Mouse (Mus musculus) layer of hippocampus, postnatal 14 days (tissue): ENCODE data around the gene Dclk2. TPM values are rescaled to one million over a fixed set of nuclear protein-coding genes. Genes with fewer than 3 reads are reported as not detected.

Experiments
- DNase-seq, 2 experiments: peaks; one replicate each; pipeline ENCODE4 v3.0.0; 2021 to 2022; ENCODE audit warnings: low spot score in 2 of 2, mixed read lengths in 1 of 2
- total RNA-seq, 2 experiments: library from RNA; stranded (reverse); gene quantifications; 2 replicates each; pipeline ENCODE4 v1.2.3; 2021

The Dclk2 gene
- total RNA-seq, 2 experiments from 2014 or later, result 129 to 130 TPM

DNA sequence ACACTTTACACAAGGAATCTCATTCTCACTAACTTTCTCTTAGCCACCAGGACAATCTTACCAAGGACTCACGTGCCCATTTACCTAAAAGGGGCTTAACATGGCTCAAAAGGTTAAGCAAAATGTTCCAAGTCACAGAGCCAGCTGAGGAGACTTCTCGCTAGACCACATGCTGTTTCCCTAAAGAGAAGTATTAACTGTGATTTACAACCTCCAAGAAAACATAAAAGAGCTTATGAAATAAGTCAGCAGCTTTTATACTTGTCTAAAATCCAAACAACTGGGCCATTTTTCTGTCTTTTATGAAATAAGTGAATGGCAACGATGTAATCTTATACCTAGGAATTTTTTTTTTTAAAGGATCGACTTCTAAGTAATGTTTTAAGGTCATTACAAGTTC lies 74.6 kb downstream of the Dclk2 start:
- no peak for DNase-seq

DNA sequence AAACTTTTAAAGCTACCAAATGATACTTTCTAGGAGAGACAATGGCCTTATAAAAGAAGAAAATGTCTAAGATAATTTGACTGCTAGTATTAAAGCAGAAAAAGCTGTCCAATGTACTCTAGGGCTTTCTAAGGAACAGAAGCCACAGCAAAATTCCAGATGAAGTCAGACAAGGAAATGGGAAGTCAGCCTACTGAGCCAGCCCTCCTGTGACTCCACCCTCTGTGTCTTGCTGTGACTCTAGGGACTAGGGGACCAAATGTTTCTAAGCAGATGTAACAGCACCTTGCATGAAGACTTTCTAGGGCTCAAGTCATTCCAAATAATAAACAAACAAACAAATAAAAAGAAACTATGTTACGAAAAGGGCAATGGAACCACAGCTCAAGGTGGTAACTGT lies 75.1 kb downstream of the Dclk2 start:
- DNase-seq, result no peak

DNA sequence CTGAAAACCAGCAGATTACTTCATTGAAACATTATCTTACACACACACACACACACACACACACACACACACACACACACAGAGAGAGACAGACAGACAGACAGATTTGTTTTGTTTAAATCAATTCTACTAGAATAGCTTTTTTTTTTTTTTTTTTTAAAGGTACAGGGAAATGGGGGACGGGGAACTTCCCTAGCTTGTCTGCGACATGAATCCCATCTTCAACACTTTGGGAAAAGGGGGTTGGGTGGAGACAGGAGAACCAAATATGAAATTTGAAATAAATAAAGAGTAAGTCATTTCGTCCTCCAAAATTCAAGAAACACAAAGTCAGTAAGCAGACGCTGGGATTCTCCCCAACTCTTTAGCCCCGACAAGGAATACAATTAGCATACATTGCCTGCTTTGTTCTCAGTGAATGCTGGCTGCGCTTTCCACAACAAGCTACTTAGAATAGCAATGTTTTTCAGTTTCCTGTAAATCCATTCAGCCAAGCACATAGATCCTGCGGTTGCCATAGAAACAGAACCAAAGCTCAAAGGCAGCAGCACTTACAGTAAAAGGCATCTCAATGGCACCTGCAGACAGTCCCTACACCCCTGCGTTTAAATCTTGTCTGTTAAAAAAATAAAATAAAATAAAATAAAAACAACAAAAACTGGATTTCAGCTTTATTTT lies 75.7 kb downstream of the Dclk2 start:
- DNase-seq, result peak in 1 of 2 experiments; percentile 70

DNA sequence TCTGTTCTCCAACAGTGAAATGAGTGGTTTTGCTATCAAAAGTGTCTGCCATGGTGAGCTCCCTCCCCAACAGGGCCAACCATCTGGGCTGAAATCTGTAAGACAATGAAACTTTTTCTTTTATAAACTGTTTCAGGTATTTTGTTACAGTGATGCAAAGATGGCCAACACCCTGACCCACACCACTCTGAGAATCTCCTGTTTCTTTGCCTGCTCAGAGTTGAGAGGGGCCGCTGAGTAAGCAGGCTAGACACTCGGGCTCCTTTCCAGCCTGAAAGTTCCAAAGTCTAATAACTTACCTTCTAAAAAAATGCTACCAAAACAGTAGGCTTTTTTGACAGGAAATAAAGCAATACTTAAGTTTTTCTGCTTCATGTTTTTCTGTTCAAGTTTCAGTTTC lies 78.2 kb downstream of the Dclk2 start:
- no peak for DNase-seq

DNA sequence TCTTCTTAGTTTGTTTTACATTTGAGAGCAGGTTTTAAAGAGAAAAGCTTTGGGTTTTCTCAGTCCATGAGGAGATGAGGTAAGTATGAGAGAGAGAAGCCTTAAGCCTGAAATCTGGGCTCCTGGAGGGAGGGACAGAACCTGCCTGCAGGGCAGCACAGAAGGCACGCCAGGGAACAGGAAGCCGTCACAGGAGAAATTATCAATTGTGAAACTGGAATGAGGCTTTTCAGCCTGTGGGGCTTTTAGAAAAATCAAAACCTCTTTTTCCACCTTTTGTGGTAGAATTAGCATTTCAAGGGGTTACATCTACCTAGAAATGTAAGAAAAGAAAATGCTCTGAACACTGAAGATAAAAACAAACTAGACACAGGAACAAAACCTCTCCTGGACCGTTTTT lies 81.0 kb downstream of the Dclk2 start:
- no peak for DNase-seq

DNA sequence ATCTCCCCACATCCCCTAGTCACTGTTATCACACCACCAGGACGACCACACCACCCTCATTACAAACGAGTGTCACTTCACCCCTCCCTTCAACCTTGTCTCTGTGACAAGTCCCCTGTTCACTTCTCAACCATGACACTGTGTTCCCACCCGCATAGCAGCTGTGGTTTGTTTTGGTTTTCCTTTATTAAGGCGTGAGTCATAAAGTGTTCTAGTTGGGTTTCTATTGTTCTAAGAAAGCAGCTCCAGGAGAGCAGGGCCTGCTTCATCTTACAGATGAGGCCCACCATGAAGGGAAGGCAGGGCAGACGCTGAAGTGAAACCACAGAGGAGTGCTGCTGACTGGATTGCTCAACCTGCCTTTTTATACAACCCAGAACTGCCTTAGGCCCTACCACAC lies 83.3 kb downstream of the Dclk2 start:
- no peak for DNase-seq

DNA sequence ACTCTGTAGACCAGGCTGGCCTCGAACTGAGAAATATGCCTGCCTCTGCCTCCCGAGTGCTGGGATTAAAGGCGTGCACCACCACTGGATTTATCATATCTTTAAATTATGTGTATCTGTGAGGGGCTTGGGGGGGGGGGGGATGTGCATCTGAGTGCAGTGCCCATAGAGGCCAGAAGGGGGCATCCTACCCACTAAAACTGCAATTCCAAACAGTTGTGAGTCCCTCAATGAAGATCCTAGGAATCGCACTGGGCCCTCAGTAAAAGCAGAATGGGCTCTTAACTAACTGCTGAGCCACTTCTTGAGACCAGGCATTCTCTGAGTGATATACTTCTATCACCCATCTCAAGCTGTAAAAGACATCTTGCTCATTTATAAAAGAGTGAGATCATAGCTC lies 85.5 kb downstream of the Dclk2 start:
- DNase-seq, result no peak

DNA sequence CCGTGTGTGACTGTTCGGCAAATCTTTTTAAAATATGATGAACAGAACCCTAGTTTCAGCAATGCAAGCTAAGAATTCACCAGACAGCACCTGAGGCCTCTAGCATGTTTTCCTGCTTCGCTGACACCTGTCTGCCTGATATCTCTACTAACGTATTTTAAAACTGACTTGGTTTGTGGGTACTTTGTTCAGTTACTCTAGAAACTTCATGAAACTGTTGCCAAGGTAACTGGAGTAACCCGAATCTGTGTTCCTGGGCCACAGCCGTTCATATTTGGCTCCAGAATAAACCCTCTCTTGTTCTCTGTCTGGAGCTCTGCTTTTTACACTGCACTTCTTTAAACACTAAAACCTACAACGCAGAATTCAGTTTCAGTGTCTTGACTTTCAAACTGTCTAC lies 86.3 kb downstream of the Dclk2 start:
- peak in 1 of 2 experiments; percentile 51 for DNase-seq

DNA sequence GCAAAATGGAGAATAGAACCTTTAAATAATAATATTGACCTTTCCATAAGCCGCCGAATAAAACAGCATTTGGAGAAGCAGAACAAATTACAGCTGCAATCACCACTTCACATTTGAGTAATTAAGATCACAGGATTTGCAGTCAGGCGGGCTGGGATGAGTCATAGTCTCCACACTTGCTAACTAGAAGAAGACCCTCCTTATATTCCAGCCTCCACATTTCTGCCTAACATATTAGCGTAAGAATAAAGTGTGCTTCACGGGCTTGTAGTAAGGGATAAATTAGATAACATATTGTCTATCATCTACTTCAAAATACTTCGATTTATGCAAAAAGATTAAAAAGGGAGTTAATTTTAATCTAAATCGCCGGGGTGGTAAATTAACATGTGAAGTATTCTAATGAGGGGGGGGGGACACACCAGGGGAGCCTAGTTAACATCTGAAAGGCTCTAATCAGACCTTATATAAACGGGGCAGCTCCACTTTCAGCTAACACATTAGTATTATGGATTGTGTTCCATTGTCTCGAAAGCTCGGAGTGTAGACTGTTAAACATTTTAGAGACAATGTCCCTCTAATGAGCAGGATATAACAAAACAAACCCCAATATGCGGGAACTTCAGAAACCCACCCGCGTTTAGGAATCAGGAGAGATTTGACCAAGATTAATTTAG lies 87.9 kb downstream of the Dclk2 start:
- peak in 1 of 2 experiments; percentile 52 for DNase-seq

DNA sequence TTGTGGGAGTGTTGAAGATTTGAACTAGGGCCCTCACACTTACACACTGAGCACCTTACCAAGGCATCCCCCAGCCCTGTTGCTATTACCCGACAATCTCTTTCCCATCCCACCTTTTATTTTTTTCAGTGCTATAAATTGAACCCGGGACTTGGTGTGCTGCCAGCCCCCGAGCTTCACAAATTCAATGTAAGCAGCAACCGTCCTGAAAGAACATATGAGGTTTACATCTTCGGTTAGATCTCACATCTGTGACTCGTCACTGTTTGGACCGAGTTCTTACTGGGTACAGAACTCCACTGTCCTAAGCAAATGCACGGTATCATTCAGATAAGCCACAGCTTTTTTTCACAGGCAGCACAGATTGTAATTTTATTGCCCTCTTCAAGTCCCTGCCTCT lies 88.5 kb downstream of the Dclk2 start:
- peak in 1 of 2 experiments; percentile 46 for DNase-seq

DNA sequence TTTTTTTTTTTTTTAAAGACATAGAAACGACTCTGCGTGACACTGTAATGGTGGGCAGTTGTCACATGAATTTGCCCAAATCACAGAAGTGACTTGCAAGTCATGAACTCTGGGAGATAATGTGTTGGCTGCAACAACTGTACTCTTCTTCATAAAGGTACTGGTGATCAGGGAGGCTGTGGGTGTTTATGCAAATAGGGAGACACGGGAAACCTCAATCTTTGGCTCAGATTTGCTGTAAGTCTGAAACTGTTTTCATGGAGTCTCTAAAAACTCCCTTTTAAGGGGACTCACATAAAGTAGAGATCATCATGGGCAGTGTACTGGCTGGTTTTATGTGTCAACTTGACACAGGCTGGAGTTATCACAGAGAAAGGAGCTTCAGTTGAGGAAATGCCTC lies 93.1 kb downstream of the Dclk2 start:
- DNase-seq, result no peak

DNA sequence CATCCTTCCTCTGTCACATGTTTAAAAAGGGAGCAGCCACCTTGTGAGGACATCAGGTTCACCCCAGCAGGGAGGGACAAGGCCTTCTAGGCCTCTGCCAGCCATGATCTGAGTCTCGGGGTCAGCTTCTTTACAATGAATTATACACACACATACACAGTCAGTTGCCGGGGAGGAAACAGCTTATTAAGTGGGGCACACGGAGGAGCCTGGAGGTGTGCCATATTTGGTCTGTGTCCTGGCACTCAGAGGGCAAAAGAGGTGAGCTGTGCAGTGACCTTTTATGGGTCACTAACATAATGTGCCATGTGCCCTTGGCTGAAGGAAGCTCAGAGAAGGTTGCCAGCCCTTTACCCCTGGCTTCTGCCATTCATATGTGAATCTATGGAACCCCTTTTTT lies 99.3 kb downstream of the Dclk2 start:
- DNase-seq, result no peak

DNA sequence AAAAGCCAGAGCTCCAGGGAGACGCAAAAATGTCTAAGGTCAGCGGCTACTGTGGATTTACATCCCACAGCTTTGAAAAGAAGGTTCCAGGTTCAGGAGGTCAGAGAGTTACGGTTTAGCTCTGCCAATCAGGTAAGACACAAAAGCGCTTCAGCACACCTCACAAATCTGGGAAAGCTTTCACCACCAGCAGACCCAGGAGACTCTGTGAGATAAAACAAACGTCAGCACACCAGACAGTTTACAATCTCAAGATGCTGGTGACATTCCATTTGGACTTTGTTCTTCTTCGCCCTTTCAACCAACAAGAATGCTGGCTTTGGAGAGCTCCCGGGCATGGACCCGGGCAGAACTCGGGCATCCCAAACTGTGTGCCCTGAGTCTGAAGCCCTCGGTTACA lies 100.3 kb downstream of the Dclk2 start:
- DNase-seq, result no peak

DNA sequence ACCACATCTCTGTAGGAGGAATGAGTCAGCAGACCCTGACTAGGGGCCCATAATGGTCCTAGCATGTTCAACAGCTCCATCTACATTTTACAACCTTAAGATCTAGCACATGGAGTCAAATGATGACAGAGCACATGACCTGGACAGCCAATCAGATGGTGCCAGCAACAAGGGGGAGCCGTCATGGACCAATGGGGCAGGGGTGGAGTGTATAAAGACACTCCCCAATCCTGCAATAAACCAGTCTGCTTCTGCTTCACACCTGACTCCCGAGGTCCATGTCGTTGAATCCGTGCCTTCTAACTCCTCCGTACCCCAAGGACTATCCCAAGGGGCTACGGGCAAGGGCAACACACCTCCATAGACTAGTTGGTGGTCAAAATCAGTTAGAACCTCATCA lies 101.3 kb downstream of the Dclk2 start:
- no peak for DNase-seq

DNA sequence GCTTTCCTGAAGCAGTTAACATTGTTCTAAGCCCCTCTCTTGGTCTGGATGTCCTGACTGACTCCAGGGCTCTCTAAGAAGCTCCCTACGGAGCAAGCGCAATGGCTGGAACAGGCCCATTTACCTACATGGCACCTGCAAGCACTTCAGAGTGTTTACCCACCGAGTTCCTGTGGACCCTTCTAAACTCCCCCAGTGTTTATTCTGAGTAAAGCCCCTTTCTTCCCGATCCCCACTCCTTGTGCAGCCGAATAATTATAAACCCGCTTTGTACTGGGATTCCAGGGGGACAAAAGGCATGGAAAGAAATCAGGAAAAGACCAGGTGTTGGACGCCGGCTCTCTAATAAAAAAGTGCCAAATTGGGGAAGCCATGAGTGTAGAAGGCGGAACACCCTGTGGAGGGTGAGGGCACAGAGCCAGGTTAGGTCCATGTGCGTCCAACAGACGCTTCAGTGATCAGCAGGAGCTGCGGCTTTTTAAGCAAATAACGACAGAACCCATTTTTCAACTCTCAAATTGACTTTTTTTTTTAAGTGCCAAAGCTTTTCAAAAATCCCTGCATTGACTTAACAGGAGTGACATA lies 102.6 kb downstream of the Dclk2 start:
- DNase-seq, result no peak

DNA sequence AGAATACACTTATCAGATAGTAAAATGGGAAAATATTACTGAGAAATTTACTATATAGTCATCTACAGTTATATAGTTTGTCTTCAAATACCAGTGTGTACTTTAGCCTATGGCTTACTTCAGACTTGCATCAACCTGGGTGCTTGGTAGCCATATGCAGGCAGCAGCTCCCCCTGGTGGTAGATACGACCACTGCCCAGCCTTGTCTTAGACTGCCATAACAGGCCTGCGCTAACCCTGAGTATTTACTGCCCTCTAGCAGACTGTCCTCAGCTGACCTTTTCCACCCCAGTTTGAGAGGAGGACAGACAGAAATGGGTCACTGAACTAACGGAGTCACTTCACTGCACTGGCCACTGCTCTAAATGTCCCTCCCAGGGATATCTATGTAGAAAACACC lies 108.0 kb downstream of the Dclk2 start:
- peak in 1 of 2 experiments; percentile 85 for DNase-seq

DNA sequence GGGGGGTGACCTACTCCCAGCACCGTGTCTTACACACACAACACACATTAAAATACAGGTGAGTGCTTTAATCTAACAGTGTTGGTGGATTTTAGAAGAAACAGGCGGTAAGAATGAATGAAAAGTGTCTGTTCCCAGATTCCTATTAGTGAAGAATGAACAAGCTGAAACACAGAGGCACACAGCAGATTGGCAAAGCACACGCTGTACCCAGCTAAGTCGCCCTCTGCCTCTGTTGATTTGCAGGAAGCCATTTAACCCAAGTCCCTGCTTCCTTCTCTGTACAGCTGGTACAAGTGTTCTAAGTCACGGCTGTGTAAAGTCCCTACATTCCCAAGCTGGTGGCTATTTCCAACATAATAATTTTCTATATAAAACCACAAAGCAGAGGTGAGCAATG lies 109.7 kb downstream of the Dclk2 start:
- peak in 1 of 2 experiments; percentile 63 for DNase-seq

DNA sequence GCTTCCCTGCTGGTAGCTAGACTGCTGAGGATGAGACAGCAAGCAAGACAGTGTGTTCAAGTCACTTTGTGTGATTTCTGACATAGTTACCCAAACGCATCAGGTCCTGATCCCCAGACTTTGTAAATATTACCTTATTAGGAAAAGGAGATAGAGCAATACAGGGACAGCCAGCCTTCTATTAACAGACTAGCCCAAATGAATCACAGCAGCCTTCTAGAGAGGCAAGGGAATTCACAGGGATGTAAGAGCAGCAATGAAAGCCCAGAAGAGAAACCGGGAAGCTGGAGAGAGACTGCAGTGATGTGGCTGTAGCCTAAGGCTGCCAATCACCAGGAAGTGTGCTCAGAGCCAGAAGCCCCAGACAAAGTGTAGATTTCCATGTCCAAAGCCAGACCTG lies 111.0 kb downstream of the Dclk2 start:
- no peak for DNase-seq

DNA sequence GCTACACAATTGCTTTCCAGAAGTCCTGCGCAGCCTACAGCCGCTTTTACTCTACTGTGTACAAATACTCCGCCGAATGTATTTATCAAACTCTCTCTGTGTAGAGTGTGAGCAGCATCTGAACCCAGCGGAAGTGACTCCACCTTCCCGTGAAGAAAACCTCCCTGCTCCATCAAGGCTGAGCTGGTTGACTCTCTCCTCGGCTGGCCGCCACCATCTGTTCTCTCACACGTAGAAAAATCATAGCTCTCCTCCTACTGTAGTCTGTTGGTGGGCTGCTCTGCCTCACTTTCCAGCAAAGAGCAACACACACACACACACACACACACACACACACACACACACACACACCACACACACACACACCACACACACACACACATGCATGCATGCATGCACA lies 111.5 kb downstream of the Dclk2 start:
- DNase-seq, result no peak

DNA sequence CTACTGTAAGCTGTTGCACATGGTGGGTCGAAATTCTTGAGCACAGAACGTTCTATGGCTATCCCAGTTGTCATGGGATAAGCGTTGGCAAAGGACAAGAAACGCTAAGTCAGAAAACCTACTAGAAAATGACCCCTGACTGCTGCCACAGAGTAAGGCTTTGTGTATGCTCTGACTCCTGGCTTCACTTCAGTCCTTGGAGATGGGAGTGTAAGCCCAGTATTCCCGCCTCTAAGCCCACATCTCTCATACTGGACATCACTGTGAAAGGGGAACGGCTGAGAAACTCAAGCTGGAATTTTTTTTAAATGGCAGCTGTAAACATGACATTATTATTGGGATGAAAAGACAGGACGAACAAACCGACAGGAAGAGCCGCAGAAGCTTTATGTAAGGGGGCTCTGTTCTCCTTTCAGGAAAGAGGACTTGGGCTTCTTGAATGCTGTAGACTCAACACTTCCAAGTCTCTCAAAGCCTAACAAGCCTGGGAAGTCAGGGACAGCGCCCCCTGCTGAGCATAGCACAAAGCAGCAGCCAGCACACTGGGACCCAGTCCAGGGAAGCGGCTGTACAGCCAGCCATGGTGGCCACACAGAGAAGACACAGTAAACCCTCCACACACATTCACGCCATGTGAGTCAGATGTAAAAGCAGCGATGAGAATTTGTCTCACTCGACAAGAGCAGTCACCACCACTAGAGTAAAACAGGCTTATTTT lies 112.7 kb downstream of the Dclk2 start:
- DNase-seq, result peak; percentile 80 to 81

DNA sequence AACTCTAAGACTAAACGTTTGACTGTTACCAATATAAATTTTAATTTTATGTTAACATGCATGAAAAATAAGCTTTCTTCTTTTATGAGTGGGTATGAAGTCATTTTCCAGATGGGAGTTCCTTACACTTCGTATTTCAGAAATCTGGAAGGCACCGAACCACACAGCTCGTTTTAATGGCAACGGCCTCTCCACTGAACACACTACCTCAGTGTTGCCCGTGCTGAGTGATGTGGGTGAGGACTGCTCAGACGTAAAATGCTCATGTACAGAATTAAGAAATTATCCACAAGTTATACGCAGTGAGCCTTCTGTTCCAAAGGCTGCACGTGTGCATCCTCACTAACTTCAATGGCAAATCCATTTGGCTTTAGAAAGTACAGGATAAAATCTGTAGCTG lies 113.8 kb downstream of the Dclk2 start:
- no peak for DNase-seq

DNA sequence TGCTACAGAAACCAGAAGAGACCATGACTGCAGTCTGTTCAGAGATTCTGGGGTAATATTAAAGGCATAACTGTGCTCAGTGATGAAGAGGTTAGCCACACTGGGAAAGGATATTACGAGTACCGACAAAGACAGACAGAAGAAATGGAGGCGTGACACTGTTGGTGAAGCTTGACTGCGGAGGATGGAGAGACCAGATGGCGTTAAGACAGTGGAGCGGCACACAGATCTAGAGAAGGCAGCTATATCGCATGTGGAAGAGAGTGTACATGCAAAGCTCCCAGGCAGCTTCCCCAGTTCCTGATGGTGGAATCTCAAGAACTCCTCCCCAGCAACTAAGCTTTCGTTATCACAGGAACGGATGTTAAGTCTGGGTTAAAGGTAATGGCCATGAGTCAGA lies 116.4 kb downstream of the Dclk2 start:
- peak in 1 of 2 experiments; percentile 73 for DNase-seq
